Mouse (Mus musculus) embryonic fibroblast, embryonic 13.5 days (primary cell): Measurements from ENCODE around the gene Sbno2. TPM values are rescaled to one million over a fixed set of nuclear protein-coding genes. Genes with fewer than 3 reads are reported as not detected.

ENCODE experiments used
- H3K27ac ChIP-seq: 2 replicates; pipeline ENCODE4 v1.5.1; 2012; ENCODE audit warnings: low read length, control low read depth, inconsistent platforms; ENCODE audit not compliant: insufficient read depth
- H3K4me1 ChIP-seq: 2 replicates; pipeline ENCODE4 v1.6.1; 2011; ENCODE audit warnings: low read length; ENCODE audit not compliant: control insufficient read depth, insufficient read depth
- H3K4me3 ChIP-seq: 2 replicates; pipeline ENCODE4 v1.5.1; 2011; ENCODE audit warnings: mild to moderate bottlenecking, control low read depth, low read length; ENCODE audit not compliant: insufficient read depth
- CTCF ChIP-seq: IDR thresholded peaks from 2 replicates; pipeline ENCODE4 v1.5.1; 2011; ENCODE audit warnings: mild to moderate bottlenecking, control low read depth, low read length, moderate library complexity, borderline replicate concordance; ENCODE audit not compliant: insufficient read depth
- POLR2A ChIP-seq: IDR thresholded peaks from 2 replicates; pipeline ENCODE4 v1.6.1; 2011; ENCODE audit warnings: low read depth, mild to moderate bottlenecking, control low read depth, low read length, moderate library complexity
- polyA plus RNA-seq: library from polyadenylated mRNA; stranded (reverse); fragments of >200 nt; gene quantifications from 2 replicates; pipeline ENCODE4 v1.2.4, GENCODE M21; 2011; ENCODE audit warnings: low read depth; ENCODE audit not compliant: missing spikeins, insufficient read length

The Sbno2 gene
- polyA plus RNA-seq, 1 experiment: 53.5 TPM

DNA sequence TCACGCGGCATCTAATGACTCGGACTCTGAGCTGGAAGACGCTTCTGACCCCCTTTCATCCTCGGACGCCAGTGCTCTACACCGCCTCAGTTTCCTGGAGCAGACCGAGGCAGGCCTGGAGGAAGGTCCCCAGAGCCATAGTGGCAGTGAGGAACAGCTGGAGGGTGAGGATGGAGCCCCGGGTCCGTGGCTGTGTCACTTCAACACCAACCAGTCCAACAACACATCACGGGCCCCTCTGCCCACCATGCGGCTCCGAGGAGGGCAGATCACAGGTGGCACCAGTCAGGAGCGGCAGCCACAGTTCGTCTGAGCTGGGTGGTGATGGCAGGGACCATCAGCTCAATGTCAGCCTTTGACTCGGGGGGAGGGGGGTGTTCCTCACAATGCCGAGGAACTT lies 74.6 kb downstream of the Sbno2 start:
- no peak for TF ChIP-seq CTCF
- no peak for TF ChIP-seq POLR2A
- Histone ChIP-seq H3K4me1 (peaks cover 5% of the 10 kb centered on the region), H3K4me3 (no peak overlapping the region), H3K27ac (no peak overlapping the region)

DNA sequence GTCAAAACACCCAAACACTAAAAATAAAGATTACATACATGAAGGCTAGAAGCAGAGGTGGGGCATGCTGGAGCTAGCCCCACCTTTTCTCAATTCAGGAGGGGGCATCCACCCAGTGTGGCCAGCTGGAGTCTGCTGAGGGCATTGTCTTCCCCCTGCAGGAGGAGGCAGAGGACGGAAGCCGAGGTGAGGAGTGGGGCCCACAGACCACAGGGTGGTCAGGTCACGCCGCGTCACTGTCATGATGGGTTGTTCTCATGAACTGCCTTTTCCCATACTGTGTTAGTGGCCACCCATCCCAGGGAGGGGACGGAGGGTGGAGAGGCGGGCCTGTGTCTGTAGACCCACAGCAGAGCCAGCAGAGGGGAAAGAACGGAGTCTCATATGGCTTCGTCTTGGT lies 75.2 kb downstream of the Sbno2 start:
- no peak for TF ChIP-seq POLR2A
- TF ChIP-seq CTCF: no peak
- Histone ChIP-seq H3K27ac (no peak overlapping the region), H3K4me3 (no peak overlapping the region), H3K4me1 (peaks cover 5% of the 10 kb centered on the region)

DNA sequence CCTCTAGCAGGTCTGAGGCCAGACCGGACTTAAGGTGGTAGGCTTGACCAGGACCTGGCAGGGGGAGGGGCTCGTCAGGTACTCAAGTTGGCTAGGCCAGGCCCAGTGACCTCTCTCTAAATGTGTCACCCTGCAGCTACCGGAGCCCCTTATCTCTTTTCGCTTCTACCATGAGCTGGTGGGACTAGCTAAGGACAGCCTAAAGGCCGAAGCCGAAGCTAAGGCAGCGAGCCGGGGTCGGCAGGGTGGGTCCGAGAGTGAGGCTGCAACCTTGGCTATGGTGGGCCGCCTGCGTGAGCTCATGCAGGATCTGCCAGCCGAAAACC lies 76.9 kb downstream of the Sbno2 start:
- H3K27ac ChIP-seq: no peak overlapping the region
- TF ChIP-seq CTCF (no peak), POLR2A (no peak)
- no peak overlapping the region for H3K4me3 ChIP-seq
- peaks cover 9% of the 10 kb centered on the region for H3K4me1 ChIP-seq

DNA sequence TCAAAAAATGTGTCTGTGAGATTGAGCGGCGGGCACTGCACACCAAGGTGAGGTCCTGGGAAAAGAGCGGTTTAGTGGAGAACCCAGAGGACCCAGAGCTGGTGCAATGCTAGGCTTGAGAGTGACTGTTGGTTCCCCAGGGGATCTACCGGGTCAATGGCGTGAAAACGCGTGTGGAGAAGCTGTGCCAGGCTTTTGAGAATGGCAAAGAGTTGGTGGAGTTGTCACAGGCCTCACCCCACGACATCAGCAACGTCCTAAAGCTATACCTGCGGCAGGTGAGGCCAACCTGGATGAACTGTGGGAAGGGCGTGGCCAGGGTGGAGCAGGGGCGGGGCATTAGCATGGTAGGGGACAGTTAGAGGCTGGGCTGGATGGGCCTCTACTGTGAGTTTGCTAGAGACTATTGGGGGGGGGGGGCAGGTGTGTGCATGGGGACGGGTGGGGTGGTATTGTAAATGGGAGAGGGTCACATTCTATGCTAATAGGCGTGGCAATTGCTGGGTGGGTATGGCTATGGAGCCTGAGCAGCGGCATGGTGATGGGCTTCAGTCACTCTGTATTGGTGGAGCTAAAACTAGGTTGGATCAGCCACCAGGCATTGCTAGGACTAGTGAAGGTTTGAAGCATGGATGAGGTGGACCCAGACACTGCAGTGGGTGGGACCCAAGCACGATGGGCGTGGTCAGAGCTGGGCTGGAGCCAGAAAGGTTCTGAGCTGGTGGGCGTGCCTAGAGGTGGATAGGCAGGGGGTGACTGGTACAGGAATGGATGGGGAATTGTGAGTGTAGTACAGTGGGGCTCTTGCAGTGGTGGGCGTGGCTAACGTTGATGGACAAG lies 77.5 kb downstream of the Sbno2 start:
- H3K4me3 ChIP-seq: no peak overlapping the region
- no peak overlapping the region for H3K27ac ChIP-seq
- TF ChIP-seq CTCF (no peak), POLR2A (no peak)
- H3K4me1 ChIP-seq: peaks cover 8% of the 10 kb centered on the region

DNA sequence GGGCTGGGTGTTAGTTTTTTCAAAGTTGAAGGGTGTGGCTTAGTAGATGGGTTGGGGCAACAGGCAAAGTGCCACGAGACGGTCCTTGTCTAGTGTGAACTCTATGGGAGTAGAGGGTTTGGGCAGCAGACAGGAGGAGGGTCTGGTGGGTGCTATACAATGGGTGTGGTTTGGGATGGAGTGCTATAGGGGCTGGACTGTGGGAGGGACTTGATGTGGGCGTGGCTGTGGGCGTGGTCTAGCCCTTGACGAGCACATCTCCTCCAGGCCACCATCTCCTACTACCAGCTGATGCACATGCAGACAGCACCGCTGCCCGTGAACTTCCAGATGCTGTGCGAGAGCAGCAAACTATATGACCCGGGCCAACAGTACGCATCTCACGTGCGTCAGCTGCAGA lies 79.5 kb downstream of the Sbno2 start:
- TF ChIP-seq CTCF (no peak), POLR2A (no peak)
- peaks cover 8% of the 10 kb centered on the region for H3K4me1 ChIP-seq
- H3K27ac ChIP-seq: no peak overlapping the region
- no peak overlapping the region for H3K4me3 ChIP-seq

DNA sequence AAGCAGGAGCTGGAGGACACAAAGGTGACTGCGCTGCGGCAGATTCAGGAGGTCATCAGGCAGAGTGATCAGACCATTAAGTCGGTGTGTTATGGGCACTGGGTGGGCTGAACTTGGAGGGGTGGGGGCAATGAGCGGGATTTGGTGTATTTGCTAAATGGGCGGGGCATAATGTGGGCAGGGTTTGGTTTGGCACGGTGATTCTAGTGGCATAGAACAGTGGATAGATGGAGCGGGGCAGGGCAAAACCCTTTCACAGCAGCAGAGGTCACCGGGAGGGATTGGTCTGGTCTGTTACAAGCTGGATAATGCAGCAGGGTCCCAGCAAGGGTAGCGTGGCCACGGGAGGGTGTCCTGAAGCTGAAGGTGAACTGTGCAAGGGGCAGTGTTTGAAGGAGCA lies 79.9 kb downstream of the Sbno2 start:
- Histone ChIP-seq H3K4me3 (no peak overlapping the region), H3K4me1 (peaks cover 8% of the 10 kb centered on the region), H3K27ac (no peak overlapping the region)
- TF ChIP-seq POLR2A (no peak), CTCF (no peak)

DNA sequence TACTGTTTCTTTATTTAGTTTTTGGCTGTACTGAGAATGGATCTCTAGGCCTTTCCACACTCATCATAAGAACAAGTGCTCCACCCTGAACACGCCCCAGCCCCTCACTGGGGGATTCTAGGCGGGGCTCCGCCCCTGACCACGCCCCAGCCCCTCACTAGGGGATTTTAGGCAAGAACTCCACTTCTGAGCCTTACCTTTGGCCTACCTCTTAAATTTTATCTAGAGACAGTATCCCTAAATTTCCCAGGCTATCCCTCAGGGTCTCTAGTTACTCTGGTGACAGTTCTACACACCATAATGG lies 80.4 kb downstream of the Sbno2 start:
- TF ChIP-seq POLR2A (no peak), CTCF (no peak)
- no peak overlapping the region for H3K27ac ChIP-seq
- H3K4me1 ChIP-seq: peaks cover 8% of the 10 kb centered on the region
- H3K4me3 ChIP-seq: no peak overlapping the region

DNA sequence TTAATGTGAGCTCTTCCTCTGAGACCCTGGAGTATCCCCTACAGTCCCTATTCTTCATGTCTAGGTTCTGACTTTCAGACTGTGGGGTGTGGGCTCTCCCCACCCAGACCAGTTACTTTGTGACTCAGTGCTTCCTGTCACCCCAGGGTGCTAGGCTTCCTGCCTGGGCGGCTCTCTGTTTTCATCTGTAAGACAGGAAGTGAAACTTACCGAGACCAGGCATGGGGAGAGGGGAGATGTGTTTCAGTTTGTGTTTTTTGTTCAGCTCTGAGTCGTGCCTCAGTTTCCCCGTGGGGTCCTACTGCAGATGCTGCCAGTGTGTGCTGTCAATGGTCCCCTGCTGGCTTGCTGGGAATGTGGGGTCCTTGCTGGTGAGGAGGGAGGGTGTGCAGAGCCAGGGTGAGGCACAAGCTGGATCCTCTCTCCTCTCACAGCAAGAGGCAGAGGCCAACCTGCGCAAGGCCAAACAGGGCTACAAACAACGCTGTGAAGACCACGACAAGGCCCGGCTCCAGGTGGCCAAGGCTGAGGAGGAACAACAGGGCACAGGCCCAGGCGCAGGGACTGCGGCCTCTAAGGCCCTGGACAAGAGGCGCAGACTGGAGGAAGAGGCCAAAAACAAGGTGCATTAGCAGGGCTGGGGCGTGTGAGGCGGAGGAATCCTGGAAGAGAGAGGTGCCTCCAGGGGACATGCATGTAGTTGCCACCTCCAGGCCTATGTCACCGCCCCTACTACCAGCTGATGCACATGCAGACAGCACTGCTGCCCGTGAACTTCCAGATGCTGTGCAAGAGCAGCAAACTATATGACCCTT lies 80.9 kb downstream of the Sbno2 start:
- TF ChIP-seq CTCF: no peak
- no peak for TF ChIP-seq POLR2A
- H3K4me1 ChIP-seq: peaks cover 8% of the 10 kb centered on the region
- H3K27ac ChIP-seq: no peak overlapping the region
- no peak overlapping the region for H3K4me3 ChIP-seq

DNA sequence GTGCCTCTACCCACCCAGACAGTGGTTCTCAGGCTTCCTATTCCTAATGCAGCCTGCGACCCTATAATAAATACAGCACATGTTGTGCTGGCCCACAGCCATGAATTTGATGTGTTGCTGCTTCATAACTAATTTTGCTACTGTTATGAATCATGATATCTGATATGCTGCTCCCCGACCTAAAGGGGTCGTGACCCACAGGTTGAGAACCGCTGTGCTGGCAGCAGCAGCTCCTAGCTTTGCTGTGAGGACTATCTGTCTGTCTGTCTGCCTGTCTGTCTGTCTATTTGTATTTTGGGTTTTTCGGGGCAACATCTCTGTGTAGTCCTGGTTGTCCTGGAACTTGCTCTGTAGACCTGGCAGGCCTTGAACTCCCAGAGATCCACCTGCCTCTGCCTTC lies 81.6 kb downstream of the Sbno2 start:
- no peak overlapping the region for H3K4me3 ChIP-seq
- peaks cover 8% of the 10 kb centered on the region for H3K4me1 ChIP-seq
- TF ChIP-seq CTCF (no peak), POLR2A (no peak)
- H3K27ac ChIP-seq: no peak overlapping the region

DNA sequence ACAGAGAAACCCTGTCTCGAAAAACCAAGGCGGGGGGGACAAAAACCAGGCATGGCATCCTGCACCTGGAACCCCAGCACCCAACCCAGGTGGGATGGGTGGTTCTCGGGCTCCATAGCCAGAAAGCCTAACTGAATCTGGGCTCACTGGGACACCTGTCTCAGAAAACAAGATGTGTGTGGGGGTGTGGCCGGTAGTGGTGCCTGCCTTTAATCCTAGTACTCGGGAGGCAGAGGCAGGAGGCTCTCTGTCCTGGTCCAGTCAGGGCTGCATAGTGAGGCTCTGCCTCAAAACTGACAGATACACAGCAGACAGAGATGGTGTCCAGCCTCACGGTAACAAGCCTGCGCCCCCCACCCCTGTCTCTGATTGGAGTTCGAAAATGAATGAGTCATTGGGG lies 82.6 kb downstream of the Sbno2 start:
- Histone ChIP-seq H3K4me1 (peaks cover 8% of the 10 kb centered on the region), H3K27ac (no peak overlapping the region), H3K4me3 (no peak overlapping the region)
- no peak for TF ChIP-seq CTCF

DNA sequence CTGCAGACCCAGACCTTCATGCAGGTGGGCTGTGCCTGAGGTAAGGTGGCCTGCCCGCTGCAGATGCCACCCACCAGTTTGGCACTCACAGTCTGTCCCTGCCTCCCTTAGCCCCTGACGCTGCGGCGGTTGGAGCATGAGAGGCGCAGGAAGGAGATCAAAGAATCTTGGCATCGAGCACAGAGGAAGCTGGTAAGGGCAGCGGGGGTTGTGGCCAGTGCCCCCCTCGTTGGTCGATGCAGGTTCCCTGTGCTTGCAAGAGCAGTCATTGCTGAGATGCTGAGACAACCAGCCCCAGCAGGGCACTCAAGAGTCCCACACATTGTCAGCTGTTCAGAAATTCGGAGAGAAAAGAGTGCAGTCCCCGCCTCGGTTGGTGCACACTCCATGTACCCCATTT lies 83.2 kb downstream of the Sbno2 start:
- TF ChIP-seq POLR2A (no peak), CTCF (no peak)
- Histone ChIP-seq H3K4me3 (no peak overlapping the region), H3K4me1 (peaks cover 8% of the 10 kb centered on the region), H3K27ac (no peak overlapping the region)
